Mouse (Mus musculus): ENCODE data around the gene Senp8. TPM values are rescaled to one million over a fixed set of nuclear protein-coding genes. Genes with fewer than 3 reads are reported as not detected.
"Not testable (repeated sequence)": the region's sequence is repeated elsewhere in the genome, so short reads cannot be mapped to it uniquely, and the experiment has no call there.

Senp8 gene
- polyA plus RNA-seq (2014; fragmentation: Nextera tagmentation; extraction: Ambion mirVana): 22.8 and 24.1 TPM in 2 replicates

DNA sequence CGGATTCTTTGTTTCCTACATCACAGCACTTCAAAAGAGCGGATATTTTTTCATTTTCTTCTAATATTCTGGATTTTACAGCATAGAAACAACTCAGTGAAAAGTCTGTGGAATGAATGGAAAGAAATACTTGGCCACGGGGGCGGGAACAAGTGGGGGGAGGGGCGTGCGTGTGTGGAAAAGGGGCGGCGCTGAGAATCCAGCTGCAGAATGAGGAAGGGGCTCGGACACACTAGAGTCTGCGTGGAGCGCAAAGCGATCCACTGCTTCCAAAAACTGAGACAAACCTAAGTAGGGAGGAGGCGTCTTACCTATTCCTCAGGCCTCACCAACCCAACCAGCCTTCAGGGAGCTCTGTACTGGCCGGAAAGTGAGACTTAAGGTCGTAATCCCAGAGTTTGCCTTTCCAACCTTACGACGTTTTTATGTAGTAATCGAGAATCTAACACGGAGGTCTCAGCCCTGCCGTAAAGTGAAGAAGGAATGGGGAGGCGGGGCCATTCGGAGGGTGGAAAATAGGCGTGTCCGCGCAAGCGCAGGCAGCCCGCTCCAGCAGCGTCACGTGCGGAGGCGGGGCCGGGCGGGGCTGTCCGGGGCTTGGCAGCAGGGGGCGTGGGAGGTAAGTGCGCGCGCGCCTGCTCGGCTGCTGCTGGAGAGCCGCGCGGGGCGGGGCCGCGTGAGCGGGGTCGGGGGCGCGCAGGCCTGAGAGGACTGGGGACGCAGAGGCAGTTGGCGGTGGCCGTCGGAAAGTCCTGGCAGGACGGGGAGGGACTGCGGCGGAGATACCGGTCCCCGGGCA is at the start of gene Senp8, which contains the start of gene Myo9a:
TSS of gene Senp8 (minus strand) at position 444 of the 799 bp plus-strand sequence.
TSS of gene Myo9a (plus strand) at position 630 of the 799 bp plus-strand sequence.
- DNase-seq (ENCODE audit: low spot score) (peak; percentile 100), ATAC-seq (ENCODE audit: low FRiP score) (peak; percentile 94)
- H3K36me3 ChIP-seq (ENCODE audit: control insufficient read depth, insufficient read depth, low read length): no peaks in the 10 kb centered on the region
- H3K9ac ChIP-seq (ENCODE audit: low read depth, low read length): peak within 1 kb of the TSS; percentile 77
- peak within 1 kb of the TSS; percentile 91 for H3K27ac ChIP-seq (ENCODE audit: low read depth, low read length)
- H3K4me2 ChIP-seq (replicated peaks; ENCODE audit: low read depth, low read length): peak within 1 kb of the TSS; percentile 77
- no peaks in the 10 kb centered on the region for H3K27me3 ChIP-seq (ENCODE audit: control insufficient read depth, insufficient read depth, low read length)
- no peaks in the 10 kb centered on the region for H3K4me1 ChIP-seq (replicated peaks; ENCODE audit: control insufficient read depth, insufficient read depth, low read length)
- H3K4me3 ChIP-seq (ENCODE audit: low read depth, low read length): peak within 1 kb of the TSS; percentile 75
- H3K9me3 ChIP-seq (ENCODE audit: control insufficient read depth, low read length): no peaks in the 10 kb centered on the region
- WGBS: under 1% methylated on average over 54 of the region's 59 CpGs

DNA sequence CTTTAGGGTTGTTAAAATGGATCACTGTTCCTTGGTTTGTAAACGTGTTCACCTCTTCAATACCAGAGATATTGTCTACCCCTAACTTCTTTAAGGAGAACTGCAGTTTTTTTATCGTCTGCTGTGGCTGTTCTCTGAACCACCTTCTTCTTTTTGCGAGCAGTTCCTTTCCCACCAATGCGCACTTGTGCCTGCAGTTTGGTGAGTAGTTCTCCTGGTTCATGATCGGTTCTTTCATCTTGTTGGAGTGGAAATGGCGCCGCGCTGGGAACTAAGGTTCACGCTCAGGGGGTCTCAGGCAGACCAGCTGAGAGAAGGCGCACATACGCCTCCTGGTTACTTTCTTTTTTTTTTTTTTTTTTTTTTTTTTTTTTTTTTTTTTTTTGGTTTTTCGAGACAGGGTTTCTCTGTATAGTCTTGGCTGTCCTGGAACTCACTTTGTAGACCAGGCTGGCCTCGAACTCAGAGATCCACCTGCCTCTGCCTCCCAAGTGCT is 16.5 kb upstream of the Senp8 start:
- not testable (repeated sequence) for H3K4me2 ChIP-seq (replicated peaks; ENCODE audit: low read depth, low read length); H3K9ac ChIP-seq (ENCODE audit: low read depth, low read length); H3K27ac ChIP-seq (ENCODE audit: low read depth, low read length); H3K27me3 ChIP-seq (ENCODE audit: control insufficient read depth, insufficient read depth, low read length); H3K4me1 ChIP-seq (replicated peaks; ENCODE audit: control insufficient read depth, insufficient read depth, low read length); H3K36me3 ChIP-seq (ENCODE audit: control insufficient read depth, insufficient read depth, low read length); H3K4me3 ChIP-seq (ENCODE audit: low read depth, low read length); H3K9me3 ChIP-seq (ENCODE audit: control insufficient read depth, low read length); DNase-seq (ENCODE audit: low spot score); ATAC-seq (ENCODE audit: low FRiP score)
- 91% methylated on average over 11 of the region's 13 CpGs for WGBS

DNA sequence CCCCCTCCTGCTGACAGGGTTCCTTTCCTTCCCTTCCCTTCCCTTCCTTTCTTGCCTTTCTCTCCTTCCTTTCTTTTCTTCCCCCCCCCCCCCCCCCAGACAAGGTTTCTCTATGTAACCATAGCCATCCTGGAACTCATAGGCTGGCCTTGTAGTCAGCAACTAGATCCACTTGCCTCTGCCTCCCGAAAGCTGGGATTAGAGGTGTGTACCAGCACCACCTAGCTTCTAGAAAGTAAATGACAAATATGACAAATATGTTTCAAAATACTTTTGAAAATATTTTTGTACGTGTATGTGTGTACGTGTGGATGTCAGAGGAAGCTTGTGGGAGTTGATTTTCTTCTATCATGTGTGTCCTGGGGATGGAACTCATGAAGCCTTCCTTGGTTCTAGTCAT is 10.0 kb upstream of the Senp8 start:
- no peak for DNase-seq (ENCODE audit: low spot score)
- 79% methylated on average over 3 of the region's 3 CpGs for WGBS

DNA sequence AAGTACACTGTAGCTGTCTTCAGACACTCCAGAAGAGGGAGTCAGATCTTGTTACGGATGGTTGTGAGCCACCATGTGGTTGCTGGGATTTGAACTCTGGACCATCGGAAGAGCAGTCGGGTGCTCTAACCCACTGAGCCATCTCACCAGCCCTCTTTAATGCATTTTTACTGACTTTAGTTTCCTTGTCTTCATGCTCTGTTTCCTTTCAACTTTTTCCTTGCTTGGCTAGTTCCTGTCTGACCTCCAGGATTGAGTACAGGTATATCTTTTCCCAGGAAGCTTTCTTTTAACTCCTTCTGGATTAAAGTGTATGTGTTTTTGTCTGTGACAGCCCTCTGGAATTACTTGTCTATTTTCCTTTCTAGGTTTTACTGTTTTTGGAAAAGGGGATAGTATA is 6.5 kb upstream of the Senp8 start:
- not testable (repeated sequence) for ATAC-seq (ENCODE audit: low FRiP score); H3K4me2 ChIP-seq (replicated peaks; ENCODE audit: low read depth, low read length); H3K9me3 ChIP-seq (ENCODE audit: control insufficient read depth, low read length); H3K4me3 ChIP-seq (ENCODE audit: low read depth, low read length); H3K36me3 ChIP-seq (ENCODE audit: control insufficient read depth, insufficient read depth, low read length); H3K9ac ChIP-seq (ENCODE audit: low read depth, low read length); H3K27me3 ChIP-seq (ENCODE audit: control insufficient read depth, insufficient read depth, low read length); H3K4me1 ChIP-seq (replicated peaks; ENCODE audit: control insufficient read depth, insufficient read depth, low read length); H3K27ac ChIP-seq (ENCODE audit: low read depth, low read length); DNase-seq (ENCODE audit: low spot score)
- WGBS: 88% methylated on average over 2 of the region's 3 CpGs

More for the DNA sequence above, 10.0 kb upstream of the Senp8 start:
- H3K4me1 ChIP-seq (replicated peaks; ENCODE audit: control insufficient read depth, insufficient read depth, low read length): no peaks in the 10 kb centered on the region
- H3K27me3 ChIP-seq (ENCODE audit: control insufficient read depth, insufficient read depth, low read length): no peaks in the 10 kb centered on the region
- no peaks in the 10 kb centered on the region for H3K9me3 ChIP-seq (ENCODE audit: control insufficient read depth, low read length)
- no peak overlapping the region for H3K27ac ChIP-seq (ENCODE audit: low read depth, low read length)
- H3K4me2 ChIP-seq (replicated peaks; ENCODE audit: low read depth, low read length): no peak overlapping the region
- ATAC-seq (ENCODE audit: low FRiP score): no peak
- H3K36me3 ChIP-seq (ENCODE audit: control insufficient read depth, insufficient read depth, low read length): no peaks in the 10 kb centered on the region
- no peak overlapping the region for H3K4me3 ChIP-seq (ENCODE audit: low read depth, low read length)
- no peak overlapping the region for H3K9ac ChIP-seq (ENCODE audit: low read depth, low read length)

DNA sequence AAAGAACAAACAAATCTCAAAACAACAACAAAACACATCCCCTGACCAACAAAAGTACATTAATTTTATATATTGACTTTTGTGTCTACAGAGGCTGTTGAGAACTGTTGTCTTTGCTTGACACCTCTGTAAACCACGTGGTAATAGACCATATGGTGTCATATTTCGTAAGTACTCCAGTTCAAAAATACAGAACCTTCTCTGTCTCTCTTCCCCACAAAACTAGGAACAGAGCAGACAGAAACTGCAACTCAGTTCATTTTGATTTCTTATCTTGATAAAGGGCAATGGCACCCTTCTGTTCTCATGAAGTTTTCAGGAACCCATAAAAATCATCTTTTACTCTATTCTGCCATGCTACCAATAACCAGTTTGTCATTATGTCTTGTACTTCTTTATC is 4.7 kb upstream of the Senp8 start:
- ATAC-seq (ENCODE audit: low FRiP score) (no peak), DNase-seq (ENCODE audit: low spot score) (no peak)
- Histone ChIP-seq H3K4me3 (ENCODE audit: low read depth, low read length) (no peak overlapping the region), H3K36me3 (ENCODE audit: control insufficient read depth, insufficient read depth, low read length) (no peaks in the 10 kb centered on the region), H3K4me1 (replicated peaks; ENCODE audit: control insufficient read depth, insufficient read depth, low read length) (no peaks in the 10 kb centered on the region), H3K27me3 (ENCODE audit: control insufficient read depth, insufficient read depth, low read length) (no peaks in the 10 kb centered on the region), H3K9me3 (ENCODE audit: control insufficient read depth, low read length) (no peaks in the 10 kb centered on the region), H3K4me2 (replicated peaks; ENCODE audit: low read depth, low read length) (no peak overlapping the region), H3K27ac (ENCODE audit: low read depth, low read length) (no peak overlapping the region), H3K9ac (ENCODE audit: low read depth, low read length) (no peak overlapping the region)
- WGBS: 62% methylated on average over 2 of the region's 2 CpGs

DNA sequence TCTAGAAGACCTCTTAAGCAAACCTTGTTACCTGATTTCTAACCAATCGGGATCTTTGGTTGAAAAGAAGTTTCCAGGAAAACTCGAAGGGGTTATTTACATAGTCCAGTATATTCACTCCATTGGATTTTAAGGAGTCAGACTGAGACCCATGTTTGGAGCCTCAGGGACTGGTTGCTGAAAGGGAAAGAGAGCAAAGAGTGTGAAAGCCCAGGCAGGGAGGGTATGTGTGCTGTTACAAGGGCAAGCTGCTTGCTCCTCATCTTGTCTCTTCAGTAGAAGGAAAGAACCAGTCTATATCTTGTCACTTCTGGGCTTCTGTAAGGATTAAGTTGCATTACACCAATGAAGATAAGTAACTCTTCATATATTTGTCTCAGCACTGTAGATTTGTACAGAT is 1.5 kb upstream of the Senp8 start:
- no peak overlapping the region for H3K27ac ChIP-seq (ENCODE audit: low read depth, low read length)
- H3K4me1 ChIP-seq (replicated peaks; ENCODE audit: control insufficient read depth, insufficient read depth, low read length): no peaks in the 10 kb centered on the region
- peak overlapping the region; percentile 77 for H3K9ac ChIP-seq (ENCODE audit: low read depth, low read length)
- 6% methylated on average over 2 of the region's 2 CpGs for WGBS
- DNase-seq (ENCODE audit: low spot score): peak; percentile 20
- H3K4me3 ChIP-seq (ENCODE audit: low read depth, low read length): peak overlapping the region; percentile 75
- no peak for ATAC-seq (ENCODE audit: low FRiP score)
- no peaks in the 10 kb centered on the region for H3K27me3 ChIP-seq (ENCODE audit: control insufficient read depth, insufficient read depth, low read length)
- H3K4me2 ChIP-seq (replicated peaks; ENCODE audit: low read depth, low read length): peak overlapping the region; percentile 77
- no peaks in the 10 kb centered on the region for H3K36me3 ChIP-seq (ENCODE audit: control insufficient read depth, insufficient read depth, low read length)
- H3K9me3 ChIP-seq (ENCODE audit: control insufficient read depth, low read length): no peaks in the 10 kb centered on the region

DNA sequence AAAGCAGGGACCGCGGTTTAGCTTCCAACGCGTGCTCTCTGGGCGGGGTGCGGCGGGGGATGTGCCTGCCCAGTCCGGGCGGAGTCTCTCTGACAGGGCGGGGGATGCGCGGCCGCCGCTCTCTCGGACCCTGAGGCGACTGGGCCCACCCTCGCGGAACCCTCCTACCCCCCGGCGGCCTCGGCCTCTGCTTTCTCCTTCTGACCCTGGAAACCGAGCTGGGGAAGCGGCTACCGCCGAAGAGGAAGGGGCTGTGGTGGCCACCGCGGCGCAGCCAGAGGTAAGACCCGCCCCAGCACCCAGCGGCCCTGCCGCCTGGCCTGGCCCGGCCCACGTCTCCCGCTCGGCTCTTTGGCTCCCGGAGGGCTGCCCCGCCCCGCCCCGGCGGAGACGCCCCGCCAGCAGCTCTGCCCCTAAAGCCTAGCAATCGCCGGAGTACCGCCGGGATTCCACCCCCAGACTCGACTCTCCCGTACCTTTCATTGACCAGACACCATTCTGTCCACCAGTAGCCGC is 614 bp upstream of the Senp8 start:
- Histone ChIP-seq H3K36me3 (ENCODE audit: control insufficient read depth, insufficient read depth, low read length) (no peaks in the 10 kb centered on the region), H3K4me3 (ENCODE audit: low read depth, low read length) (peak overlapping the region; percentile 75), H3K27me3 (ENCODE audit: control insufficient read depth, insufficient read depth, low read length) (no peaks in the 10 kb centered on the region), H3K4me1 (replicated peaks; ENCODE audit: control insufficient read depth, insufficient read depth, low read length) (no peaks in the 10 kb centered on the region), H3K9me3 (ENCODE audit: control insufficient read depth, low read length) (no peaks in the 10 kb centered on the region), H3K4me2 (replicated peaks; ENCODE audit: low read depth, low read length) (peak overlapping the region; percentile 77), H3K9ac (ENCODE audit: low read depth, low read length) (peak overlapping the region; percentile 77), H3K27ac (ENCODE audit: low read depth, low read length) (peak overlapping the region; percentile 91)
- DNase-seq (ENCODE audit: low spot score) (no peak), ATAC-seq (ENCODE audit: low FRiP score) (peak; percentile 92)
- under 1% methylated on average over 45 of the region's 49 CpGs for WGBS

DNA sequence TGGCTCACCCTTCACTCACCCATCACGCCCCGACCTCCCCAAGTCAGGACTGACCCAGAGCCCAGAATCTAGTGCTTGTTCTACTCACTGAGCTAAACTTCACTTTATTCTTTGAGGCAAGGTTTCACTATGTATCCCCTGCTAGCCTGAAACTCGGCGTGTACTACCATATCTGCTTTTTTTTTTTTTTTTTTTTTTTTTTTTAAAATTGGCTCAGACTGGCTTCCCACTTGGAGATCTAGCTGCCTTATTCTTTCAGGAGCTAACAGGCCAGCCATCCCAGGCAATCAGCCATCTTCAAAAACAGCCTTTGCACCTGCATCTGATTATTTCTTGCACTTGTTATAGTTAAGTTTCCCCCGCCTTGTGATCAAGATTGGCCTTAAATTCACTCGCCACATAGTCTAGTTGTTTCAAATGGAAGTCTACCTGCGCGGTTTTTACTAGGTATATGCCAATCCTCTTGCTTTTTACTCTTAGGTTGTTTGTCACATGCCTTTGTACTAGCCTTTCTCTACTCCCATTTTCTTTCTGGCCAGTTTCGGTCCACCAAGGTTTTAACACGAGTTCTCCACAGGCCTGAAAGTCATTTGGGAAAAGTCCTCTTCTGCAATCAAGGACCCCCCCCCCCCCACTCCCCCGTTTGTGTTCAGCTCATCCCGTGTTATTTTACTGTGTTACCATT is 787 bp downstream of the Senp8 start:
- 39% methylated on average over 12 of the region's 12 CpGs for WGBS
- Histone ChIP-seq H3K36me3 (ENCODE audit: control insufficient read depth, insufficient read depth, low read length) (no peaks in the 10 kb centered on the region), H3K27ac (ENCODE audit: low read depth, low read length) (peak overlapping the region; percentile 48; the same call in 1 of the 2 replicates), H3K4me1 (replicated peaks; ENCODE audit: control insufficient read depth, insufficient read depth, low read length) (no peaks in the 10 kb centered on the region), H3K9ac (ENCODE audit: low read depth, low read length) (peak overlapping the region; percentile 46), H3K27me3 (ENCODE audit: control insufficient read depth, insufficient read depth, low read length) (no peaks in the 10 kb centered on the region), H3K9me3 (ENCODE audit: control insufficient read depth, low read length) (no peaks in the 10 kb centered on the region), H3K4me3 (ENCODE audit: low read depth, low read length) (peak overlapping the region; percentile 44), H3K4me2 (replicated peaks; ENCODE audit: low read depth, low read length) (peak overlapping the region; percentile 55)
- ATAC-seq (ENCODE audit: low FRiP score): no peak
- DNase-seq (ENCODE audit: low spot score): peak; percentile 18

Data from hindbrain, embryonic 11.5 days (tissue).